Mouse (Mus musculus): Measurements from ENCODE around the gene Cdnf. TPM values are rescaled to one million over a fixed set of nuclear protein-coding genes. Genes with fewer than 3 reads are reported as not detected.

Cdnf gene
- 1.0 TPM for polyA plus RNA-seq (2014; fragmentation: Illumina TruSeq; extraction: RNeasy Lipid Tissue Mini Kit (QIAGEN cat#74804); ENCODE audit: insufficient read depth, low read depth, low replicate concordance)

GRCm38 (mm10) chr2:3512552-3513454 lies at the start of gene Cdnf, which contains the start of the genes Gm45902 and Hspa14:
Gene Cdnf, plus strand, starts transcription at chr2:3513030.
Gene Gm45902, minus strand, starts transcription at chr2:3512790.
Gene Hspa14, minus strand, starts transcription at chr2:3512814.

GRCm38 (mm10) chr2:3474861-3475283 lies 38.0 kb upstream of the Cdnf start, which contains the start of gene Suv39h2:
Gene Suv39h2, minus strand, starts transcription at chr2:3475031.

GRCm38 (mm10) chr2:3570186-3570585 lies 57.4 kb downstream of the Cdnf start, which contains the start of gene Fam107b:
Gene Fam107b, plus strand, starts transcription at chr2:3570488.

Other genes starting within 250 kb of the Cdnf start
- gene Nmt2, start 228.8 kb upstream of the Cdnf start, polyA plus RNA-seq (2014; fragmentation: Illumina TruSeq; extraction: RNeasy Lipid Tissue Mini Kit (QIAGEN cat#74804); ENCODE audit: insufficient read depth, low read depth, low replicate concordance), result 9.9 TPM
- gene Rpp38, start 180.4 kb upstream of the Cdnf start, polyA plus RNA-seq (2014; fragmentation: Illumina TruSeq; extraction: RNeasy Lipid Tissue Mini Kit (QIAGEN cat#74804); ENCODE audit: insufficient read depth, low read depth, low replicate concordance), result 5.6 TPM
- gene Acbd7, start 176.9 kb upstream of the Cdnf start, polyA plus RNA-seq (2014; fragmentation: Illumina TruSeq; extraction: RNeasy Lipid Tissue Mini Kit (QIAGEN cat#74804); ENCODE audit: insufficient read depth, low read depth, low replicate concordance), result 1.2 TPM
- gene Olah, start 115.8 kb upstream of the Cdnf start, polyA plus RNA-seq (2014; fragmentation: Illumina TruSeq; extraction: RNeasy Lipid Tissue Mini Kit (QIAGEN cat#74804); ENCODE audit: insufficient read depth, low read depth, low replicate concordance), result 0.15 TPM
- 18.0 TPM for gene Meig1, start 90.4 kb upstream of the Cdnf start, polyA plus RNA-seq (2014; fragmentation: Illumina TruSeq; extraction: RNeasy Lipid Tissue Mini Kit (QIAGEN cat#74804); ENCODE audit: insufficient read depth, low read depth, low replicate concordance)
- 2.2 TPM for gene Dclre1c, start 88.9 kb upstream of the Cdnf start, polyA plus RNA-seq (2014; fragmentation: Illumina TruSeq; extraction: RNeasy Lipid Tissue Mini Kit (QIAGEN cat#74804); ENCODE audit: insufficient read depth, low read depth, low replicate concordance)
- gene Suv39h2, start 38.0 kb upstream of the Cdnf start, polyA plus RNA-seq (2014; fragmentation: Illumina TruSeq; extraction: RNeasy Lipid Tissue Mini Kit (QIAGEN cat#74804); ENCODE audit: insufficient read depth, low read depth, low replicate concordance), result 0.90 TPM
- gene Gm45902, start 240 bp upstream of the Cdnf start, polyA plus RNA-seq (2014; fragmentation: Illumina TruSeq; extraction: RNeasy Lipid Tissue Mini Kit (QIAGEN cat#74804); ENCODE audit: insufficient read depth, low read depth, low replicate concordance), result 0.71 TPM
- 27.9 TPM for gene Hspa14, start 216 bp upstream of the Cdnf start, polyA plus RNA-seq (2014; fragmentation: Illumina TruSeq; extraction: RNeasy Lipid Tissue Mini Kit (QIAGEN cat#74804); ENCODE audit: insufficient read depth, low read depth, low replicate concordance)
- gene Fam107b, start 57.5 kb downstream of the Cdnf start, polyA plus RNA-seq (2014; fragmentation: Illumina TruSeq; extraction: RNeasy Lipid Tissue Mini Kit (QIAGEN cat#74804); ENCODE audit: insufficient read depth, low read depth, low replicate concordance), result 29.2 TPM

All from lung, adult 10 weeks (tissue).